Mouse (Mus musculus) frontal cortex, postnatal 25 days (tissue): ENCODE data around the gene Abcc10.

Source experiments
- DNase-seq, 2 experiments: peaks; one replicate each; pipeline ENCODE4 v3.0.0; 2022; ENCODE audit warnings: low spot score in 2 of 2

The Abcc10 gene

GRCm38 (mm10) chr17:46327906-46328534 lies at the start of gene Abcc10:
Abcc10 (minus strand) TSS chr17:46328352.
- peak; percentile 80 to 87 for DNase-seq

- no peak for DNase-seq
Measured at GRCm38 (mm10) chr17:46371783-46372182, 43.6 kb upstream of the Abcc10 start.

GRCm38 (mm10) chr17:46351026-46351700 lies 23.0 kb upstream of the Abcc10 start:
- DNase-seq, result no peak

DNA sequence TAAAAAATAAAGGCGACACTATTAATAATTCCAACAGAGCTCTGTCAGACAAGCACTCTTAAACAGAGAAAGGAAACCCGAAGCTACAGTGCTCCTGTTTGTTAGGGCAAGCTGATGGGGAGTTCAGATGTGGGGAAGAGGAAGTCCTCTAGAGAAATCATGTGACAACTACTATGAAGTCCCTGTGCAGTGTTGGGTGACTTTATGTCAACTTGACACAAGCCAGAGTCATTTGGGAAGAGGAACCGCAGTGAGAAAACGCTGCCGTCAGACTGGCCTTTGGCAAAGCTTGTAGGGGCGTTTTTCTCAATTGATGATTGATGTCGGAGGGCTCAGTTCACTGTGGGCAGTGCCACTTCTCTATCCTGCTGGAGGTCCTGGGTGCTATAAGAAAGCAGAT lies 13.1 kb upstream of the Abcc10 start:
- DNase-seq, result no peak

DNA sequence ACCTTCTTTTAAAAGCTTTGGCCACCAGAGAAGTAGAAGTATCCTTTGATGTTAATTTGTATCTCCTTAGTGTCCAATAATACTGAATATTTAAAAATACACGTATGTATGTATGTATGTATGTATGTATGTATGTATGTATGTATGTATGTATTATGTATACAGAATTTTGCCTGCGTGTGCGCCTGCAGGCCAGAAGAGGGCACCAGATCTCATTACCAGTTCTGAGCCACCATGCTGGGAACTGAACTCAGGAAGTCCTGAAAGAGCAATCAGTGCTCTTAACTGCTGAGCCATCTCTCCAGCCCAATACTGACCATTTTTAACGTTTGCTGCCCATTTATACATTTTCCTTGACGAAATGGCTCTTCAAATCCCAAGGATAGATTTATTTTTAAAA lies 8.3 kb upstream of the Abcc10 start:
- DNase-seq, result no peak

DNA sequence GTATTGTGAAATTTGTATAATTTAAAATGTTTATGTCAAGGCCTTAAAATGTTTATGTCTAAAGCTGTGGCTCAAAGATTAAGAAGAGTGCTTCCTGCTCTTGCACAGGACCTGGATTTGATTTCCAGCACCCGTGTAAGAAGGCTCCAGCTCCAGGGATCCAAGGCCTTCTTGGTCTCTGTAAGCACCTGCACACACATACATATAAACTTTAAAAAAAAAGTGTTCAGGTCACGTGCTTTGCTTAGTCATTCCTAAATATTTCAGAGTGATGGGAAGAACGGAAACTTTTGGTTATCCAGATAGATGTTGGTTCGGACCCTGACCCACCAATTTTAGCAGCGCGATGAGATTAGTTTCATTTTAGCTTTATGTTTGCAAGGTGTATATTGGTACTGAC lies 571 bp upstream of the Abcc10 start:
- DNase-seq, result no peak

- DNase-seq, result no peak
Measured at GRCm38 (mm10) chr17:46327413-46327905, 693 bp downstream of the Abcc10 start.

- DNase-seq, result no peak
Measured at GRCm38 (mm10) chr17:46322046-46322823, 5.9 kb downstream of the Abcc10 start.

DNA sequence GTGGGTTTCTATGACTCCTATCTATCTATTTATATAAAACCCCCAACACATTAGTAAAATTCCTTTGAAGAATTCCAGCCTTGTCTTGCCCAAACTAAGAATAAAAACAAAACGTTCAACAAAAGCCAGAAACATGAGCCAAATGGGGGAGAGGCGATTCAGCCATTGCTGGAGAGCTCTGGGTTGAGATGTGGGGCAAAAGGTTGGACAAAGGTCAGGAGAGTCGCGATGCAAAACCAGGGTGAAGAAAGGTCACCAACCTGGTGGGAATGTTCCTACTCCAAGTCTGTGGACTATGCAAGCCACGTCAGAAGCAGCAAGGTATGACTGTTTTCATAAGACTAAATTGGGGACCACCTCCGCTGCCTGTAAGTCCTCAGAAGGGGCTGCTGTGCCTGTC lies 7.7 kb downstream of the Abcc10 start:
- DNase-seq, result no peak

GRCm38 (mm10) chr17:46315813-46316212 lies 12.3 kb downstream of the Abcc10 start:
- DNase-seq, result no peak

- no peak for DNase-seq
Measured at GRCm38 (mm10) chr17:46313135-46313715, 14.9 kb downstream of the Abcc10 start.

DNA sequence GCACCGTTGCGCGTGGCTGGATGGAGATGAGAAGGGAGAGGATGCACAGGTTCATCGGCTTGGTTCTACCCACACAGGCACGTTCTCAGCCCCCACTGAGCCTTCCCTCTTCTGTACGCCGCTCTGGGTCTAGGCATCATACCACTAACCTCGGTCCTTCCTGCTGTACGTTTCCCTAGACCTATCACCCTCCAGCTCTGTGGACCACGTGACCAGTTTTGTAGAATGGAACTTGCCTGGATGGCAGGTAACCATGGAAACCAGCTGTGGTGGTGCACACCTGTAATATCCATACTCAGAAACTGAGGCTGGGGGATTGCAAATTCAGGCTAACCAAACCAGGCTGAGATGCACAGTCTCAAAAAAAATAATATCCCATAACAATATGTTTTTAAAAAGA lies 17.6 kb downstream of the Abcc10 start:
- DNase-seq, result no peak

DNA sequence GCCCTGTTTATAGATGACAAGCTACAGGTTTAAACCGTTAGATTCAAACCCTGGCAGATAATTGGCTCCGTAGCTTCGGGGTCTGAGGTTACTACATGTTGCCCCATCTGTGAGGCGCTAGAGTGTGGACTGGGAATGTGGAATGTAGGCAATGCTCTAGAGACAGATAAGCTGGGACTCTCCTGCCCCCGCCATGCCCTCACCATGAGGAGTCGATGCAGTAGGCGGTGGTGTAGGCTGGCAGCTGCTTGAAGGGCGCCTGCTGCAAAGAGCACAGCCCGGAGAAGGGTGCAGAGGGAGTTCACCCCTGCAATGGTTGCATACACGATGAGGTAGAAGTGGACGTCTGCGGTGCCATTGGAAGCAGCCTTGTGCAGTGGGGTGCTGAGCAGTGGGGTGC lies 18.3 kb downstream of the Abcc10 start:
- DNase-seq, result no peak

GRCm38 (mm10) chr17:46306956-46307355 lies 21.2 kb downstream of the Abcc10 start:
- DNase-seq, result no peak

GRCm38 (mm10) chr17:46304184-46304583 lies 24.0 kb downstream of the Abcc10 start:
- no peak for DNase-seq

DNA sequence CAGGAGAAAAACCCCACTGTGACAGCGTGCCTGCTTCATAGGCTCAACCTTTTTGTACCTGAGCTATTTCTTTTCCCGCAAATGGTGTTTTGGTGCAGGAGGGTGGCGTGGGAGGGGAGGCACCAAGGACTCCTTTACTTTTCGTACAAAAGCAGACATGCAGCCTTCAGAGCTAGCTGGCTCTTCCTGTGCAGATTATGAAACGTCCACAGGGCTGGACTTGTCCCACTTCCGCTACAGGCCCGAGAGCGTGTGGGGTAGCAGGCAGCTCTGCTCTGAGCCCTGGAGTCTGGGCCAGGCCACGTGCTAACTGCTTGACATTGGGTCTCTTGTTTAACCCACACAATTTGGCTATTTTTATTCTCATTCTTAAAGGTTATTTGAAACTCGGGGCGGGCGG lies 26.3 kb downstream of the Abcc10 start:
- DNase-seq, result no peak

GRCm38 (mm10) chr17:46298220-46298913 lies 29.8 kb downstream of the Abcc10 start:
- DNase-seq, result peak; percentile 82 to 83

- no peak for DNase-seq
Measured at GRCm38 (mm10) chr17:46297364-46298219, 30.6 kb downstream of the Abcc10 start, which contains the start of gene Dlk2. Dlk2 (plus strand) TSS chr17:46297421.

- no peak for DNase-seq
Measured at GRCm38 (mm10) chr17:46297028-46297363, 31.2 kb downstream of the Abcc10 start.

DNA sequence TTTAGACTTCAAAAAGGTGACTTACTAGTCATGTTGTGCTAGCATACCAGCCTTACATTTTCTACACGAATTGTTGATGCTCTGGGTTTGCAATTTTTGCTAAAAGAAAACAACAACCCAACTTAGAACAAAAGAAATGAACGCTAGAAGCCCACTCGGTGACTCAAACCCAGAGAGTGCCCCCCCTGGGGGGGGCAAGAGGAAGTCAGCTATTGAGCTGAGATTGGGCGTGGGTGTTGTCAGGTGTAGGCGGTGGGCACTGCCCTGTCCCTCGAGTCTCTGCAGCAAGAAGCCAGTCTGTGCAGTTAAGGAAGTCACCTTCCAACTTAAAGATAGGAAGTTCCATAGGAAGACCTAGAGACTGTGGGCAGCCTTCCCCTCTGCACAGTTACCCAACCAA lies 31.6 kb downstream of the Abcc10 start:
- no peak for DNase-seq

- no peak for DNase-seq
Measured at GRCm38 (mm10) chr17:46287678-46288095, 40.5 kb downstream of the Abcc10 start.
